Mouse (Mus musculus) cerebellum, postnatal 36 days (tissue): ENCODE results near the gene Rgl3.
A peak's percentile ranks its signal among the peaks of the same experiment; 100 is the strongest.

Experiments used
- DNase-seq, 2 experiments: peaks; one replicate each; pipeline ENCODE4 v3.0.0; 2021 to 2022; ENCODE audit warnings: mixed read lengths in 2 of 2

The Rgl3 gene

DNA sequence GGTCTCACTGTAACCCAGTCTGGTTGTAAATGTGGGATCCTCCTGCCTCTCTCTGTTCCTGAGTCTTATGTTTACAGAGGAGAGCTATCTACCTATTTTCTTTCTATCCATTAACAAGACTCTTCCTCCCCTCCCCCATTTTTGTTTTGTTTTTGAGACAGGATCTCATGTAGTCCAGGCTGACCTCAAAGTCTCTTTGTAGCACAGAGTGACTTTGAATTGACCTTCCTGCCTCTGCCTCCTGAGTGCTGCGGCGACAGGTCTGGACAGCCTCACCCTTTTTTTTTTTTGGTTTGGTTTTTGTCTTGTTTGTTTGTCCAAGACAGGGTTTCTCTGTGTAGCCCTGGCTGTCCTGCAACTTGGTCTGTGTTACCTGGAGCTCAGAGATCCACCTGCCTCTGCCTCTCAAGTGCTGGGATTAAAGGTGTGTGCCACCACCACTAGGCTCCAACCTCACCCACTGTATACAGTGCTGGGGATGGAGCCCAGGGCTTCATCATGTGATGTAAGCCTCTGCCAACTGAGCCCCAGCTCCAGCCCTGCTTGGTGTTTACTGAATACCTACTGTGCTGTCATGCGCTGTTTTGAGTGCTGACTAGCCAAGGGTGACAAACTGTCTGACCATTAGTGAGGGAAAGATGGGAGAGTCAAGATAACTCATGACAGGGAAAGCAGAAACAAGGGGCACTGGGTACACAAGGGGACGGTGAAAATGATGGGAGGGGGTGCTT is 10.7 kb downstream of the Rgl3 start:
- DNase-seq = no peak

DNA sequence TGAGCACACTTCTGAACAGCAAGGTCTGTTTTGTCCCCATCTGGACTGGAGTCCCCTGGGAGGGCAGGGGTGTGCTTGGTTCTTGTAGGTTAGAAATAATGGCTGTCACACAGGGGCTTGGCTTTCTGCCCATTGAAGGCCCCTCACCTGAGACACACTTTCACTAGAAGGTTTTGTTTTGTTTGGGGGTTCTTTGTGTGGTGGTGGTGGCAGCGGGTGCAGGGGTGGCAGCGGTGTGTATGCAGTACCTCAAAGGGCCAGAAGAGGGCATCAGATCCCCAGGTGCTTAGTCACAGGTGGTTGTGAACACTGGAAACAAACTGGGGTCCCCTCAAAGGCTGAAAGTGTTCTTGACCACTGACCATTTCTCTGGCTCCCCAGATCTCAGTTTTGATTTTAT is 11.3 kb downstream of the Rgl3 start:
- peak; percentile 62 to 67 for DNase-seq

DNA sequence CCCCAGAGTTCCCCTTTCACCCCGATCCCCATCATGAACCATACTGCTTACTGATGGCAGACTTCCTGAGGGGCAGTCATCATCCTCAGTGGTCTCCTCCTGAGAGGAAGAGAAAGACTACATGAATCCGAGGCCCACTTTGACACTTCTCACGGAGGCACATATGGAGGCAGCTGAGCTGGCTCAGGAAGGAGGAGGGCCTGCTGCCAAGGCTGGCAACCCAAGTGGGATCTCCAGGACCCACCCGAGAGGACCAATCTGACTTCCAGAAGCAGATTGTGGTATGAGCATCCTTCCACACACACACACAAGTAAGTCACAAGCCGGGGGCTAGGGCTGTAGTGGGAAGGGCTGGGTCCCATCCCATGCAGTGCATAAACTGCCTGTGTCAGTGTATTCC is 11.9 kb downstream of the Rgl3 start:
- DNase-seq = peak; percentile 31 to 35

DNA sequence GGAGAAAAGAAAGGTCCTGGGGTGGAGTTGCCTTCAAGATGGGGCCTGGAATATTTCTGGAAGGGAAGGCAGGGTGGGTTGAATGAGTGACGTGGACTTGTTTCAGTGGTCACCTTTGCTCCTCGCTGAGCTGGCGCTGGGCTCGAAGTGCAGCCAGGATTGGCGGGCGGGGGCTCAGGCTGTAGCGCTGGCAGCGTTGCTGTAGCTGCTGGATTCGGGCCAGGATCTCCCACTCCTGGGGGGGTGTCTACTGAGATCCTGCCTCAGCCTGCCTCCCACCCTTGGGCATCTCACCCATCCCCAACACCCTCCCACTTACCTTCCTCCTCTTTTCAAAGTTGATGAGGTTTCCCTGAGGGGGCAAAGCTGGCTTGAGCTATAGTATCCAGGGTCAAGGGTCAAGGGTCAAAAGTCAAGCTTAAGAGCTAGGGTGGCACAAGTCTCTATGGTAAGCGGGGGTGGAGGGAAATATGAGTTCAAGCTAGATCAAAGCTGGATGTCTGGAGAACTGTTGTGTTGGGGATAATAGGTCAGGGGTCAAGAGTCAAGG is 12.5 kb downstream of the Rgl3 start:
- DNase-seq = no peak

DNA sequence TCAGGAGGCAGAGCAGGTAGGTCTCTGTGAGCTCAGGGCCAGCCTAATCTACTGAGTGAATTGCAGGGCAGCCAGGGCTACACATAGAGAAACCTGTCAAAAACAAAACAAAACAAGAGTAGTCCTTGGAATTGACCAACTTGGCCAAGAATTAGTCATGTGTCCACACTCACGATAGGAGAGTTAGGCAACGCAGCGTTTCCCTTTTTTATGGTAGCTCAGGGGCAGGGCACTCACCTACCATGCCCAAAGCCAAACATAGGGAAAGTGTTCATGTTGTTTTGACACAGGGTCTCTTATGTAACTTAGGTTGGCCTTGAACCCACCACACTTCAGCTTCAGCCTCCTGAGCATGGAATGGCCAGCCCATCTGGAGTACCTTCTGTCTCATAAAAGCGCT is 19.9 kb downstream of the Rgl3 start:
- DNase-seq = no peak

DNA sequence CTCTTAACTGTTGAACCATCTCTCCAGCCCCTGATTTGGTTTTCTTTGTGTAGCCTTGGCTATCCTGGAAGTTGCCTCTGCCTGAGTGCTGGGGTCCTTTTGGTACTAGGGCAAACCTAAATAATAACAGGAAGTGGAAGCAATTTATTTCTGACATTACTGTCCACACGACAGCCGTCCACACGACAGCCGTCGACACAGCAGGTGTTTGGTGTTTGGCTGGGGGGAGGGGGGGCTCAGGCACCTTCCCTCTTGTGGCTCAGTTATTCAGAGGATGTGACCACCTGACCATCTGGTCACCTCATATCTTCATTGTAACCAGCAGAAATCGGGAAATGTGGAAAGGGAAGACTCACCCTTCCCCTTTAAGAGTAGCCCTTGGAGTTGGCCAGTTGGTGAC is 20.4 kb downstream of the Rgl3 start:
- DNase-seq = no peak

DNA sequence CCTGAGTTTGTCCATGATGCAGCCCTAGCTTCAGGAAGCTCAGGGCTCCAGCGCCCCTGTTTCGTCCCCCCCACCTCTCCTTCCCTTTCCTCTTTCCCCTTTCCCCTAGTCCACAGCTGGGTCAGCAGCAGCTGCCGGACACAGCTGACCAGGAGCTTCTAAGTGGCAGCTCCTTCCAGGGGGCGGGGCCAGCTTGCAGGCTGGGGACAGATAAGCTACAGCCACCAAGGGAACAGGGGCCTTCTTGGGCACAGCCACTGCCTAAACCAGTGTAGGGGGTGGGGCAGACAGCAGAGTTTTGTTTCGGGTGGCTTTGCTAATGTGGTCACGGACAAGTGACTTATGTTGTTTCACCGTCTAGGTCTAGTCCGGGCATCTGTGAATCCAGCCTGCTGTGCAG is 25.8 kb downstream of the Rgl3 start, which contains the start of gene Epor:
Epor (minus strand) TSS at position 90 of the 400 bp plus-strand sequence.
- no peak for DNase-seq

DNA sequence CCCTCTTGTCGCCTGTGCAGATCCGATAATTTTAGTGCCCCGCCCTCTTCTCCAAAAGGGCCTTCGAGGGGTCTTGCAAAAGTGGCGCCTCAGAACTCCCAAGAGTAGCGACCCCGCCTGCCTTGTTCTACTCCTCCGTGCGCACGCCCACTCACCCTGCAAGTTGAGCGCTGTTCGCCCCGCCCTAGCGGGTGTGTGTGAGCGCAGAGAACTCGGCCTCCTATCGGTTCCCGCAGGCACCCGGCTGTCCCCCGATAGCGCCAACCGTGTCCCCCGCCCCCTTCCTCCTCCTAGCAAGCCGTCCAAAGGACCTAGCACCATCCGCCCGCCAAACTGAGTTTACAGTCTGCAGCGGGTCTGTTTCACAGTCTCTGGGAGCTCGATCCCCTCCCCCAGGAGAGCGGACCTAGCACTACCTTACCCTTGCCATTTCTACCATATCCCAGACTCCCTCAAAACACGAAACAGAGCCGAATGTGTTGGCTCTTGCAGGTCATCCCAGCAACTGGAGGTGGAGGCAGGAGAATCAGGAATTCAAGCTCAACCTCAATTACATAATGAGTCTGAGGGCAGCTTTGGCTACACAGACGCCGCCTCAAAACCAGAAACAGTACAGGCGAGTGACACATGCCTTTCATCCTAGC is 26.7 kb downstream of the Rgl3 start:
- DNase-seq = peak; percentile 43 to 63

DNA sequence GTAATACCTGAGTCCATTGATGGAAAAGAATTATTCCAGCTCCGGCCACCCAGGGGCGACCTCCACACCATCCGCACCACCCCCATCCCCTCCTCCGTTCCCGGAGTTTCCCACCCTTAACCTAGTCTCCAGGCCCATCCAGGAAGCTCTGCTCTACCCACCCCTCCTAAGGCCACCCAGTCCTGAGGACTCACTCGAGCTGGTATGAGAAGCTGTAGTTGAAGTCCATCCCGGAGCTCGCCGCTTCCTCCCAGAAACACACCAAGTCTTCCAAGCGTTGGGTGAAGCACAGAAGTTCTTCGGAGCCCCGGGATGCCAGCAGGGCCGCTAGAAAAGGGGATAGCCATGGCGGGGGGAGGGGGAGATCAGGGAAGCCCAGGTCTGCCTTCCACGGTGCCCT is 27.2 kb downstream of the Rgl3 start:
- DNase-seq = peak in 1 of 2 experiments; percentile 21

DNA sequence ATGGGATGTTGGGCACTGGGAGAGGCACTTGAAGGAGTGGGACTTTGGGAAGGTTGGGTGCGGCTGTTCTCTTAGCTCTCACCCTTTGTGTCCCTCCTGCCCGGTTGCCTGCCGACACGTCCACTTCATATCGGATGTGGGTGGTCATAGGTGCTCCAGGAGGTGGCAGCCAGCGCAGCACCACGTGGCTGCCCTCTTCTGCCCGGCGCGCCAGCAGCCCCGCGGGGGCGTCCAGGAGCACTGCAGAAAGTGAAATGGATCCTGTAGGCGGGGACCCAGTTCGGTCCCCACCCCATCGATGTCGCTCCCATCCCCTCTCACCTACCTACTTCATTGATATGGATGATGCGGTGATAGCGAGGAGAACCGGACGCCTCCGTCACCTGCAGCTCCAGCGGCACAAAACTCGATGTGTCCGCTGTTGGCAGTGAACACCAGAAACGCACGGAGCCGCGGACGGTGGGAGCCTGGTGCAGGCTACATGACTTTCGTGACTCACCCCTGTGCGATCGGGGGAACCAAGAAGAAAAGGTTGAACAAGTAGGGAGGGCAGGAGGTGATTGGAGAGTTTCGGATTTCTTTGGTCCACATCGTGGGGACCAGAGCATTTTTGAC is 27.8 kb downstream of the Rgl3 start:
- DNase-seq = peak in 1 of 2 experiments; percentile 17

DNA sequence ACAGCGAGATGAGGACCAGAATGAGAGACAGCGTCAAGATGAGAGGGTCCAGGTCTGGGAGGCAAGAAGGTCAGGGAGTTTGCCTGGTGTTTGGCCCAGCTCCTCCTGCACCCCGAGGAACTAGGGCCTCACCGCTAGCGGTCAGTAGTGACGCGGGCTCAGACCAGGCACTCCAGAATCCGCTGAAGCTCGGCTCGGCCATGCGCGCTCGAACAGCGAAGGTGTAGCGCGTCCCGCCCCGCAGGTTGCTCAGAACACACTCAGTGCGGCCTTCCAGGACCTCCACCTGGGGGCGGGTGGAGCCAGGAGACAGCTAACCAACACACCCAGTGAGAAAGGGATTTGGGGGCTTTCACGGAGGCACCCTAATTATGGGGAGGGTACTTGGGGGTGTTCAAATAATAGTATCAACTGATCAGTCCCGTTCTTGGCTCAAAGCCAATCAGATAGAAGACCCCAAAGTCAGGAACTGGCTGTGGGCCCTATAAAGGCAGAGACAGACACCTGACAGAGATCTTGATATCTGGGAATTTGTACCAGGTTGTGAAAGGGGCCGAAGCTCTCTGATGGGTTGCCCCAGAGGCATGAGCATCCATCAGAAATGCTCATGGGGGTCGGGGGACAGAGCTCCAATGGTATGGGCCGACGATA is 28.6 kb downstream of the Rgl3 start:
- DNase-seq = peak in 1 of 2 experiments; percentile 39

DNA sequence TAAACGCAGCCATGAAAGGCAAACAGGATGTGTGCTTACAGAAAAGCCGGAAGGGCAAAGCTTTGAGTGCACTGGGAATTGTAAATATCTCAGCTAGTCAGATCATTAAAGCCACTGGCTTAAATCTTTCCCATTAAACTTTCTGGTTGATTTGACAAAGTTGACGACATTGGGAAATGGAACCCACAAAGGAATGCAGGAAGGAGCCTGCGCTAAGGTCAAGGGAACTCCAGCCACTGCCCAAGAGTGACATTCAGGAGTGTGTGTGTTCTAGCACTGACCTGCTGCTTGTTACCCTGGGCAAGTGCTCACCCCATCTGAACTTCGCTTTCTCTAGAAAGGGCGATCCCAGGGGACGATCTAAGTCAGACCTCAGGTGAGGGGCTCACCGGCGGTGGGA is 29.1 kb downstream of the Rgl3 start:
- no peak for DNase-seq

DNA sequence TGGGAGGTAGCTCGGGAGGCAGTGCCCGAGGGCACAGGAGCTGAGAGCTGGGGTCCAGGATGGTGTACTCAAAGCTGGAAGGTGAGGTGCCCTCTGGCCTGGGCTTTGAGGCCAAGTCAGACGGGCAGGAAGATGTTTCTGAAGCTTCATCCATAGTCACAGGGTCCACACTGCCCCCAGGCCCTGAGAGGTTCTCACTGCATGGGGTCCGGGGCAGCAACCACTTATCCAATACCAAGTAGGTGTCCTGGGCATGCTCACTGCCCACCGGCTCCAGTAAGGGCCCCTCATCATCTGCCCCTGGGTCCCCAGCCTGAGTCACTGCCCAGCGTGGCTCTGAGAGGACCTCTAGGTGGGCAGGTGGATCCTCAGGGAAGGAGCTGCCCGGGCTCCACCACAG is 30.0 kb downstream of the Rgl3 start:
- DNase-seq = no peak

DNA sequence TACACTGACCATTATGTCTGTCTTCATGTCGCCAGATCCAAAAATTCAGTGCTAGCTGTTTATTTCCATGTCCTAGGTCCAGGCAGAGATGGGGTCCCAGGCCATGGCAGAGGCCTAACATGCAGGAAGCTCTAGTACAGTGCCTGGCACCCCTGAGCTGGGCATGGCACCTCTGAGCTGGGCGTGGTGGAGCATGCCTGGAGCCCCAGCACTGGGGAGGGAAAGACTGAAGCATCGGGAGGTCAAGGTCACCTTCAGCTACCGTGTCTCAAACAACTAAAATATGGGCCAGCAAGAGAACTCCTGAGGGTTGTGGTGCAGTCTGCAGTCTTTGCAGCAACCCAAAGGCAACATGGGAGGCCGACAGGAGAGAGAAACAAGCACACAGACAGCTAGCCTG is 30.9 kb downstream of the Rgl3 start:
- DNase-seq = no peak

DNA sequence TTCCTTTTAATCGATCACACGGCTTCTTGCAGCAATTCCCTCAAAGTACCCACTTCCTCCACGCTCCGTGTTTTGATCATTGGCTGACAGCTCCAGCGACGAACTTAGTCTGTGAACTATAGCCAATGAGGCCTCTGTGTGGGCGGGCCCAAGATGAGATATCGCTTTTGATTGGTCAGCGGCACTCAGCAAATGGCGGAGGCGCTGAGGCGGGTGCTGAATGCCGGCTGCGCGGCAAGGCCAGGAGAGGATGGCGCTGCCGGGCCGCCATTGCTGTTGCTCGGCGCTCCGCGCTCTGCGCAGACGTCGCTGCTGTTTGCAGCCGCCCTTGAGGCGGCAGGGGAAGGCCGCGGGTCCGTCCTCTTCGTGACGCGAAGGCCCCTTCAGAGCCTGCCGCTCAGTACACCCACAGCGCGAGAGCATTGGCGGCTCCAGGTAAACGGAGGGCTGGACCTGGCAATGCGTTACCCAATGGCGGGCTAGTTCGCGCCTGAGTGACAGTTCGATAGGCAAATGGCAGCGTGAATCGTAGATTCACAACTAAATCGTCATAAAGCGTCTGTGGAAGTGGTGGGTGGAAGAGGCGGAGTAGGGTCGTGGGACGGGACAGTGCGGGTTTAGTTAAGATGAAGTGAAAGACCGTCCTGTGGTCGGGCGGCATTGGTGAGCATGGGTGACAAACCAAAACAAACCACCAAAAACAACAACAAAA is 33.5 kb downstream of the Rgl3 start, which contains the start of gene Swsap1:
Swsap1 (plus strand) TSS at position 186 of the 712 bp plus-strand sequence.
- DNase-seq = peak; percentile 98 to 100

DNA sequence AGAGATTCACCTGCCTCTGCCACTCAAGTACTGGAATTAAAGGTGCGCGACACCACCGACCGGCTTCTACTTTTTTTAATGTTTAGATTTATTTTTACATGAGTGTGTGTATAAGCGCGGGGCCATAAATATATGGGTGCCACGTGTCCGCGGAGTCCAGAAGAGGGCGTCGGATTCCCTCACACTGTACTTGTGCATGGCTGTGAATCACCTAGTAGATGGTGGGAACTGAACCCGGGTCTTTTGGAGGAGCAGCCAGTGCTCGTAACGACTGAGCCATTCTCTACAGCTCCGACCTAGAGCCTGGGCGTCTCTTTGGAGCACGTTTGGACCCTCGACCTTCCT is 34.0 kb downstream of the Rgl3 start:
- DNase-seq = no peak

DNA sequence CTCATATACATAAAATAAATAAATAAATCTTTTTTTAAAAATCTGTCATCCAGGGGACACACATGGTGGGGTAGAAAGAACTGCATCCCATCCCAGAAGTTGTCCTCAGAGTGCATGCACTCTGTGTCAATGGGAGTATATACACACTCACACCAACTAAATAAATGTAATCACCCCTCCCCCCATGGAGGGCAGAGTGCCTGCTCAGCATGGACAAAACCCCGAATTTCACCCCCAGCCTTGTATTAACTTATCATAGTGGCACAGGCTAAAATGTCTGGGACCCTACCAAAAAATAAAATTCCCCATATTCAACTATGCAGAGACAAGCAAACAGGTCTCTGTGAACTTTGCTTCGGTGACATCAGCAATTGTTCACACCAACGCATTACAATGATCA is 34.6 kb downstream of the Rgl3 start:
- no peak for DNase-seq

DNA sequence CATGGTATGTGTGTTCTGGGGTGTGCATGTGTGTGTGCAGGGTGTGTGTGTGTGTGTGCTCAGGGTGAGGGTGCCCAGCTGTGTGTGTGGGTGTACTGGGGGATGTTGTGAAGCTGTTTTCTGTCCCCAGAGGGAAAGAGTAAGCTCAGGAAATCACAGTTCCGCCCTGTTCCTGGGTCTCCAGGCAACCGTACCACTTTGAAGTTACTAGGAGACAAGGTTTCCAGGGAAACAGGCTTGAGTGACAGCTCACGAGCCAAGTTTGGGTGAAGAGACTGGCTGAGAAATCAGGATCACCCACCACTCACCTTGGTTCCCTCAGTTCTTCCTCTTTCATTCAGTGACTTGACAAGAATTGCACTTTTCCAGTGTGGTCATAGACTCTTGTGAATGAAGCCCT is 35.6 kb downstream of the Rgl3 start:
- DNase-seq = no peak

DNA sequence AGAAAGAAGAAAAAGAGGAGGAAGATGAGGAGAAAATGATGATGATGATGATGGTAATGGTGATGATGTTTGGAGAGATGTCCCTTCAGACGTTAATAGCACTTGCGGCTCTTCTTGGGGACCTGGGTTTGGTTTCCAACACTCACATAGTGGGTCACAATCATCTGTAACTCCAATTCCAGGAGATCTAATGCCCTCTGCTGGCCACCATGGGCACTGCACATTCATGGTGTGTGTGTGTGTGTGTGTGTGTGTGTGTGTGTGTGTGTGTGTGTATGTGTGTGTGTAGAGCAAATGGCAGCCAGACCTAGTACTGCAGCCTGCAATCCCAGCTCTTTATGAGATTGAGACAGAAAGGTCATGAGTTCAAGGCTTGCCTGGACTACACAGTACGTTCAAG is 37.3 kb downstream of the Rgl3 start:
- no peak for DNase-seq

DNA sequence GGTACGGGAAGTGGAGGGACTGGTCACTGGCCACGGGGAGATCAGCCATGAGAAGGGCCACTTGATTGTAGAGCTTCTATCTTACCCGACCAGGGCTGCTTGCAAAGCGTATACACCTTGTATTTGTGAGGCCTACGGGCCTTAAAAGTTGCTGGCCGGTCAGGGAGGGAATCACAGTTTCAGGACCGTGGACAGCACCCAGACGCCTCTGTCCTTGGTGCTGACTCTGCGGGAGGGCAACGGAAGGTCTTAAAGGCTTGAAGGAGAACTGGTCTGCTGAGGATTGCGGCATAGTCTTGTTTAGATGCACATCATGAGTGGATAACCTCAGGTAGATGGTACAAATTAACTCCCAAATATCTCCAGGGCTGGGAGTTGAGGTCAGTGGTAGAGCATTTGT is 38.9 kb downstream of the Rgl3 start:
- no peak for DNase-seq

DNA sequence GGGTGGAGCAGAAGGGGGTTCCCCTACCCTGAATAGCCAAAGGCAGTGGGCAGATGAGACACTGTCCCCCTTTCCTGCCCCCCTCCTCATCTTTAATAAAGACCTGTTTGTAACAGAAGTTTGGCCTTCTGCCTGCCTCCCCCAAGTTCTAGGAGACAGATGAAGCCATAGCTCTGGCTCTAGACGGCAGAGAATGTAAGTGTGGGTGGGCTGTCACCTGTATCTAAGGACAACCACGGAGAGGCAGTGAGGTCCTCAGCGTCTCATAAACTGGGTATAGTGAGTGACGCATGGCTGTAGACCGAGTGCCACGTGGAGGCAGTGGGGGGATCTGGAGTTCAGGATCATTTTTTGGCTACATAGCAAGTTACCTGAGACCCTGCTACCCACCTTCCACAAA is 40.5 kb downstream of the Rgl3 start:
- DNase-seq = no peak

DNA sequence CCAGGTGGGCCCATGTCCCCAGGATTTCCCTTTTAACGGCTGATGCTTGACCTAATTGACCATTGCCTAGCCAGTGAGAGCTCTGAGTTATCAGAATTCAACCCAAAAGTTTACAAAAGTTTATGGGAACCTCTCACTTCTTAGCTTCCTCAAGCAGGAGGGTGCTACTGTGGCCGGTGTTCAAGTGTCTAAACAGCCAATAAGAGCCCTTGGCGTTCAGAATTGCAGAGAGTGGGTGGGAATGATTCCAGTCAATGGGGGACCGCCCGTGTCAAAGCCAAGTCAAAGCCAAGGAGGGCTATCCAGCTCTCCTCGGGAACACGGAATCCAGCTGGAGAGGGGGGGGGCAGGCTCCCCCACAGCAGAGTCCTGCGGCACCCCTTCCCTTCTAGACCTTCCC is 41.1 kb downstream of the Rgl3 start:
- DNase-seq = no peak
